Mouse (Mus musculus): ENCODE data around the gene Fam207a. TPM values are rescaled to one million over a fixed set of nuclear protein-coding genes. Genes with fewer than 3 reads are reported as not detected.

The Fam207a gene
- total RNA-seq, 1 experiment, result 33.6 TPM

DNA sequence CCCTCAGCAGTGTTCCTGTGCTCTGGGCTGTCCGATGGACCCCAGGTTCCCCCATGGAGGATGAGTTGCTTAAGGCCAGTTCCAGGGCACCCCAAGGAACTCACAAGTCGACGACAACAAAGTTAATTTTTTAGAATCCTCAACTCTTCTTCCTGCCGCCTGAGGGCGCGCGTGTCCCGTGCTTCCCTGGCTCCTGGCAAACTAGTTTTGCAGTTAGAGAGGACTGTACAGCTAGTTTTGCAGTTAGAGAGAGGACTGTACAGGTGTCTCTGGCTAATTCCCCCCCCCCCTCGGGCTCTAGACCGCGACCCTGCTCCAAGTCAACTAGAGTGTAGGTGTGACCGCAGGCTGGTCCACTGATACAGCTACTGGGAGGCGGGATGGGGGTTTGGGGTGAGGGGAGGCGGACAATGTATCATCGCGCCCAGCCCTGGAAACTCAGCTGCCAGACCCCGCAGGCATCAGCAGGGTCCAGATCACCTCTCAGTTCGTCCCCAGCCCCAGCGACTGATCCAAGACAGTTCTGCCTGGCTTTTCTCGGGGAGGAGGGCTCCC is 1.6 kb upstream of the Fam207a start:
- Histone ChIP-seq H3K9ac (ENCODE audit: insufficient read depth, low read depth, low read length, poor library complexity, severe bottlenecking) (peak overlapping the region; percentile 42; the same call in 1 of the 2 replicates), H3K36me3 (ENCODE audit: control insufficient read depth, insufficient read depth, low read length, poor library complexity, severe bottlenecking) (peaks cover 15% of the 10 kb centered on the region), H3K4me3 (ENCODE audit: insufficient read depth in 1 of 2, low read depth in 1 of 2, low read length in 2 of 2, poor library complexity in 1 of 2, severe bottlenecking in 1 of 2) (no peak overlapping the region), H3K4me1 (ENCODE audit: control insufficient read depth in 2 of 2, insufficient read depth in 2 of 2, low read length in 2 of 2, poor library complexity in 1 of 2) (peaks cover 0 to 6% of the 10 kb centered on the region in 2 experiments; a peak in 1 of 4 replicates), H3K9me3 (ENCODE audit: control insufficient read depth, insufficient read depth, low read depth, low read length) (no peaks in the 10 kb centered on the region), H3K27ac (ENCODE audit: insufficient read depth, low read depth, low read length, poor library complexity, severe bottlenecking) (no peak overlapping the region)
- TF ChIP-seq ZC3H11A (IDR thresholded peaks at IDR 0.05; ENCODE audit: borderline replicate concordance, low read depth, low read length) (peak; percentile 39; the same call in 1 of the 2 replicates), MAFK (IDR thresholded peaks at IDR 0.05; ENCODE audit: insufficient read depth, low read depth, low read length) (no peak)
- DNase-seq (ENCODE audit: low read depth, low spot score), result peak; percentile 48
- in situ Hi-C loops (cut with MboI; ENCODE audit: low sequenced_read_pairs in 2 of 2, unreplicated experiment in 2 of 2), result no loop called here

DNA sequence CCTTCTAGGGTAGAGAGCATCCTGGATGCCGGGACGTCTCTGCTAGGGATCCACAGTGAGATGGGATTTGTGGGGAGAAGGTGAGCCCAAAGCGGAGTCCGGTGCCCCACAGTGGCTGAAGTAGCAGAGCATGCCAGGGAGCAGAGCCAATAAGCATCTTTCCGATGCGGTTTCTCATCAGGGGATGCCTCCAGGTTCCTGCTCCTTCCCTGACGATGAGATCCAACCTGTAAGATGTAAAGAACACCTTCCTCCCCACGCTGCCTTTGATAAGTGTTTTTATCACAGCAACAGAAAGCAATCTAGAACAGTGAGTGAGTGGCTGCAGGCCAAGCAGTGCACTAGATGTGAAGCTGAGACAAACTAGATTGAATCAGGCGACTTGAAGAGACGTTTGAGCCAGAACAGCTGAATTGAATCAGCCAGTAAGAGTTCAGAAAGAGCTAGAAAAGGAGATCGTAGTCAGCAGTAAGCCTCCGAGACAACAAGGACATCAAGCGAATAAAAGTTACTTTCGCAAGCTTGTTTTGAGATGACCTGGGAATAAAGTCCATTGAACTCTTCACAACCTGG is 880 bp upstream of the Fam207a start:
- in situ Hi-C loops (cut with MboI; ENCODE audit: low sequenced_read_pairs in 2 of 2, unreplicated experiment in 2 of 2), result no loop called here
- Histone ChIP-seq H3K4me3 (ENCODE audit: insufficient read depth in 1 of 2, low read depth in 1 of 2, low read length in 2 of 2, poor library complexity in 1 of 2, severe bottlenecking in 1 of 2) (peak overlapping the region; percentile 84 to 91), H3K27ac (ENCODE audit: insufficient read depth, low read depth, low read length, poor library complexity, severe bottlenecking) (no peak overlapping the region), H3K36me3 (ENCODE audit: control insufficient read depth, insufficient read depth, low read length, poor library complexity, severe bottlenecking) (peaks cover 20% of the 10 kb centered on the region), H3K4me1 (ENCODE audit: control insufficient read depth in 2 of 2, insufficient read depth in 2 of 2, low read length in 2 of 2, poor library complexity in 1 of 2) (peaks cover 0 to 6% of the 10 kb centered on the region in 2 experiments; a peak in 1 of 4 replicates), H3K9ac (ENCODE audit: insufficient read depth, low read depth, low read length, poor library complexity, severe bottlenecking) (peak overlapping the region; percentile 45), H3K9me3 (ENCODE audit: control insufficient read depth, insufficient read depth, low read depth, low read length) (no peaks in the 10 kb centered on the region)
- TF ChIP-seq CHD2 (IDR thresholded peaks at IDR 0.05; ENCODE audit: low read depth, low read length), result no peak
- no peak for DNase-seq (ENCODE audit: low read depth, low spot score)

DNA sequence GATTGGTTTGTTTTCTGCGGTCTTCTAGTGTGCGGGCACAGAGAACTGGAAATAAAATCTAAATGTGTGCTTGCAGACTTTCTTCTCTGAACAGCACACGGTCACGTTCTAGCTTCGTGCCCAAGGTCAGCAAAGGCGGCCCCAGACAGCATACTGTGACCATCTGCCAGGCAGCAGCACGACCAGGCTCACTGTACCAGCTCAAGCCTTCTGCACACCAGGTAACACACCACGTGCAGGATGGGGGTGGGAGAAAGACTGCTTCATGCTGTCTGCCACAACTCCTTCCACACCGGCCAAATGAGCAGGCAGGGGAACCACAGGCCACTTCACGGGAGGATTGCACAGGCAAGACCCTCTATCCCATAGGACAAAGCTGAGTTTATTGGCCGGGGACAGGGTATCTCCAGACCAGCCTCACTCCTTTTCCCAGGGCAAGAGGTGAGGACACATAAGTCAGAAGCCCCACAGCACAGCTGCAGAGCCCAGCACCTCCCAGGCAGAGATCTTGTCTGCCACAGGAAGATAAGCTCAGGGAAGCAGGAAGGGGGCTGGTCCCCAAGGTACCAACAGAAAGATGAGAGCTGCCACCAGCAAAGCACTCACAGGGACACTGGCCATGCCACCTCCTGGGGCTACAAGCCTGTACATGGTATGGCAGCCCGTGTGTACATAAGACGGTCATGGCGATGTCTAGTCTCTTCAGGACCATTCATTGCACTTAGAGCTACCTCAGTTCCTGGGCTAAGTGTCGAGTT is 5.2 kb downstream of the Fam207a start:
- H3K27ac ChIP-seq (ENCODE audit: insufficient read depth, low read depth, low read length, poor library complexity, severe bottlenecking), result no peak overlapping the region
- H3K36me3 ChIP-seq (ENCODE audit: control insufficient read depth, insufficient read depth, low read length, poor library complexity, severe bottlenecking), result peaks cover 65% of the 10 kb centered on the region
- H3K9ac ChIP-seq (ENCODE audit: insufficient read depth, low read depth, low read length, poor library complexity, severe bottlenecking), result peak overlapping the region; percentile 51

GRCm38 (mm10) chr10:77509403-77510187 is 6.0 kb downstream of the Fam207a start:
- no peak overlapping the region for H3K27ac ChIP-seq (ENCODE audit: insufficient read depth, low read depth, low read length, poor library complexity, severe bottlenecking)
- TF ChIP-seq HCFC1 (IDR thresholded peaks at IDR 0.05; ENCODE audit: borderline replicate concordance, insufficient read depth, low read length), result no peak
- TF ChIP-seq ZC3H11A (IDR thresholded peaks at IDR 0.05; ENCODE audit: borderline replicate concordance, low read depth, low read length), result peak; percentile 53; the same call in 1 of the 2 replicates
- peaks cover 69% of the 10 kb centered on the region for H3K36me3 ChIP-seq (ENCODE audit: control insufficient read depth, insufficient read depth, low read length, poor library complexity, severe bottlenecking)
- H3K4me1 ChIP-seq (ENCODE audit: control insufficient read depth in 2 of 2, insufficient read depth in 2 of 2, low read length in 2 of 2, poor library complexity in 1 of 2), result peaks cover 0 to 10% of the 10 kb centered on the region in 2 experiments; a peak in 1 of 4 replicates
- in situ Hi-C loops (cut with MboI; ENCODE audit: low sequenced_read_pairs in 2 of 2, unreplicated experiment in 2 of 2), result loop anchor here in 1 of 2 experiments (5.0 kb wide), 1 partner anchor 222 kb away; no protein-coding TSS in a partner anchor
- peak; percentile 73 for DNase-seq (ENCODE audit: low read depth, low spot score)
- no peak overlapping the region for H3K4me3 ChIP-seq (ENCODE audit: insufficient read depth in 1 of 2, low read depth in 1 of 2, low read length in 2 of 2, poor library complexity in 1 of 2, severe bottlenecking in 1 of 2)
- H3K9ac ChIP-seq (ENCODE audit: insufficient read depth, low read depth, low read length, poor library complexity, severe bottlenecking), result peak overlapping the region; percentile 9; the same call in 1 of the 2 replicates
- H3K9me3 ChIP-seq (ENCODE audit: control insufficient read depth, insufficient read depth, low read depth, low read length), result no peaks in the 10 kb centered on the region

More for the DNA sequence above, 5.2 kb downstream of the Fam207a start:
- Histone ChIP-seq H3K4me3 (ENCODE audit: insufficient read depth in 1 of 2, low read depth in 1 of 2, low read length in 2 of 2, poor library complexity in 1 of 2, severe bottlenecking in 1 of 2) (no peak overlapping the region), H3K9me3 (ENCODE audit: control insufficient read depth, insufficient read depth, low read depth, low read length) (no peaks in the 10 kb centered on the region), H3K4me1 (ENCODE audit: control insufficient read depth in 2 of 2, insufficient read depth in 2 of 2, low read length in 2 of 2, poor library complexity in 1 of 2) (peaks cover 0 to 10% of the 10 kb centered on the region in 2 experiments; a peak in 1 of 4 replicates)
- TF ChIP-seq CHD2 (IDR thresholded peaks at IDR 0.05; ENCODE audit: low read depth, low read length) (no peak), HCFC1 (IDR thresholded peaks at IDR 0.05; ENCODE audit: borderline replicate concordance, insufficient read depth, low read length) (no peak), ZC3H11A (IDR thresholded peaks at IDR 0.05; ENCODE audit: borderline replicate concordance, low read depth, low read length) (no peak), ZNF384 (IDR thresholded peaks at IDR 0.05; ENCODE audit: low read depth, low read length) (no peak), MAFK (IDR thresholded peaks at IDR 0.05; ENCODE audit: insufficient read depth, low read depth, low read length) (no peak)
- in situ Hi-C loops (cut with MboI; ENCODE audit: low sequenced_read_pairs in 2 of 2, unreplicated experiment in 2 of 2), result loop anchor here in 1 of 2 experiments (5.0 kb wide), 1 partner anchor 223 kb away; no protein-coding TSS in a partner anchor
- DNase-seq (ENCODE audit: low read depth, low spot score), result no peak
